Mouse (Mus musculus): ENCODE results near the gene Phex. TPM values are rescaled to one million over a fixed set of nuclear protein-coding genes. Genes with fewer than 3 reads are reported as not detected.

Gene Phex
- polyA plus RNA-seq, 1 experiment = not detected

DNA sequence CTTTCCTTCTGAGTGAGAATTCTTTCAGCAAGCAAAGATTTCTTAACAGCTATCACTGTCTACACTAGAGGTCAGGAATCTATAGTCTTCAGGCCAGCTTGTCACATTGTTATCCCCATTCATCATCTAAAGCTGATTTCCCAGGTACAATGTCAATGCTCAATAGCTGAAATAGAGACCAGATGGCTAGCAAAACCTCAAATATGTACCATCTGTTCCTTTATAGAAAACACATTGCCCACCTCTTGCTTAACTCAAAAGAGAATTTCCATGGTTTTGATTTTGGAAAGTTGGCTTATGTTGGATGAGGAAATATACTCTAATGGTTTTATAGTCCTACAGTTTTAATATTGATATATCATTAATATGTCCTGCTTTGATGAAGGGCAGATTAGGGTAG, 45.9 kb downstream of the Phex start:
- Histone ChIP-seq H3K27me3 (ENCODE audit: control insufficient read depth, insufficient read depth, low read length) (no peaks in the 10 kb centered on the region), H3K36me3 (ENCODE audit: control insufficient read depth, insufficient read depth, low read length) (no peaks in the 10 kb centered on the region), H3K27ac (ENCODE audit: insufficient read depth, low read depth, low read length) (no peak overlapping the region), H3K4me3 (ENCODE audit: low read depth, low read length) (no peak overlapping the region), H3K4me1 (ENCODE audit: control insufficient read depth, insufficient read depth, insufficient read length, low read length) (no peaks in the 10 kb centered on the region)
- no peak for TF ChIP-seq CTCF (IDR thresholded peaks at IDR 0.05; ENCODE audit: extremely low read depth, insufficient read length, insufficient replicate concordance, low read depth, low read length)
- TF ChIP-seq POLR2A (IDR thresholded peaks at IDR 0.05; ENCODE audit: low read depth, low read length) = no peak

DNA sequence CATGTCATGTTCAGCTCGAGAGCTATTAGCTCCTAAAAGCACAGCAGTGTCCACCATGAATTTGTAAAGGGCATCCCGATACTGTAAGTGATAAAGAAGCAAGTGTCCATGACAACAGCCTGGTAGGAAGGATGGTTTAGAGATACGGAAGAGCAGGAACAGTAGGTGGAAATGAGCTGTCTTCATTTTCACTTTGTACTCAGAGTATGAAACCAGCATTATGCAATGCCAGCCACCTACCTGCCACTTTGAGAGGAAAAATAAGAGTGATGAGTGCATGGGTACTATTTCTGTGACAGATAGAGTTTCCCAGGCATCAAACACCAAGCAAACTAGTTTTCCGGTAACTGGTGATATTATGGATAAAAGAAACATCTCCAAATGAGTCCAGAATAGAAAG, 59.6 kb downstream of the Phex start:
- Histone ChIP-seq H3K4me1 (ENCODE audit: control insufficient read depth, insufficient read depth, insufficient read length, low read length) (no peaks in the 10 kb centered on the region), H3K27me3 (ENCODE audit: control insufficient read depth, insufficient read depth, low read length) (no peaks in the 10 kb centered on the region), H3K27ac (ENCODE audit: insufficient read depth, low read depth, low read length) (no peak overlapping the region), H3K36me3 (ENCODE audit: control insufficient read depth, insufficient read depth, low read length) (no peaks in the 10 kb centered on the region), H3K4me3 (ENCODE audit: low read depth, low read length) (no peak overlapping the region)
- no peak for TF ChIP-seq CTCF (IDR thresholded peaks at IDR 0.05; ENCODE audit: extremely low read depth, insufficient read length, insufficient replicate concordance, low read depth, low read length)
- no peak for TF ChIP-seq POLR2A (IDR thresholded peaks at IDR 0.05; ENCODE audit: low read depth, low read length)
- WGBS = 83% methylated on average over 4 of the region's 4 CpGs

DNA sequence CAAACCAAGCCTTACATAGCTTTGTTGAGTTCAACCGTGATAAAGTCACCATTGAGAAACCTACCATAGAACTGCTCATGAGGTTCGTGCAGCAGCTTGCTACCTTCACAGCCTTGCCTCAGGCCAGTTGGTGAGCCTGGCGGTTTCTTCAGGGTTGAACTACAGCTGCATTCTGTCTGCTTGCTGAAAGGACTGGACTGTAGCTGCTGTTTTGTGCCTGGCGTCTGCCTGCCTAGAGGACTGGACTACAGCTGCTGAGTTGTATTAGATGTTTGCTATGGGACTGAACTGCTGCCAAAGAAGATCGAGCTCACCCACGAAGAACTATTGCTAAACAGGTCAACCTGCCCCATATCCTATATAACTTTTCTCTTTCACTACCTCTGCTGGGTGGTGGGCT, 68.9 kb downstream of the Phex start:
- H3K27ac ChIP-seq (ENCODE audit: insufficient read depth, low read depth, low read length) = no peak overlapping the region
- no peak overlapping the region for H3K4me3 ChIP-seq (ENCODE audit: low read depth, low read length)
- no peaks in the 10 kb centered on the region for H3K4me1 ChIP-seq (ENCODE audit: control insufficient read depth, insufficient read depth, insufficient read length, low read length)
- TF ChIP-seq POLR2A (IDR thresholded peaks at IDR 0.05; ENCODE audit: low read depth, low read length) (no peak), CTCF (IDR thresholded peaks at IDR 0.05; ENCODE audit: extremely low read depth, insufficient read length, insufficient replicate concordance, low read depth, low read length) (no peak)
- WGBS = 78% methylated on average over 6 of the region's 6 CpGs
- H3K36me3 ChIP-seq (ENCODE audit: control insufficient read depth, insufficient read depth, low read length) = no peaks in the 10 kb centered on the region
- no peaks in the 10 kb centered on the region for H3K27me3 ChIP-seq (ENCODE audit: control insufficient read depth, insufficient read depth, low read length)

DNA sequence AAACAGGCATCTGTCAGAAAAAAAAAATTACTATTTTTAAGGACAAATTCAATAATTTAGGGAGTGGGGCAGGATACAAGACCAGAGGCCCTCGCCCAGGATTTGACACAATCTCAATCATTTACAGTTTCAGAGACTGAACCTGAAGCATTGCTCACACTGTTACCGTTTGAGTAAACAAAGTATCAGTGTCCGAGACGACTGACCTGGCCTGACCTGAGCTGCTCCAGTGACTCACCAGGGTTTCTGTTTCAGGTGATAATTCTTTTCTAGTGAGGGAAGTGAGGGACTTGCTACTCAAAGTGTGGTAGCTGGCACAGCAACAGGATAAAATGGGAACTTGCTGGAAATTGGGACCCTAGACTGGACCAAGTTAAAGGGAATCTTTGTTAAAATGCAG, 80.4 kb downstream of the Phex start:
- H3K4me1 ChIP-seq (ENCODE audit: control insufficient read depth, insufficient read depth, insufficient read length, low read length) = no peaks in the 10 kb centered on the region
- TF ChIP-seq POLR2A (IDR thresholded peaks at IDR 0.05; ENCODE audit: low read depth, low read length) = no peak
- no peak for TF ChIP-seq CTCF (IDR thresholded peaks at IDR 0.05; ENCODE audit: extremely low read depth, insufficient read length, insufficient replicate concordance, low read depth, low read length)
- WGBS = 32% methylated on average over 4 of the region's 4 CpGs
- no peaks in the 10 kb centered on the region for H3K36me3 ChIP-seq (ENCODE audit: control insufficient read depth, insufficient read depth, low read length)
- H3K4me3 ChIP-seq (ENCODE audit: low read depth, low read length) = no peak overlapping the region
- H3K27ac ChIP-seq (ENCODE audit: insufficient read depth, low read depth, low read length) = no peak overlapping the region
- no peaks in the 10 kb centered on the region for H3K27me3 ChIP-seq (ENCODE audit: control insufficient read depth, insufficient read depth, low read length)

DNA sequence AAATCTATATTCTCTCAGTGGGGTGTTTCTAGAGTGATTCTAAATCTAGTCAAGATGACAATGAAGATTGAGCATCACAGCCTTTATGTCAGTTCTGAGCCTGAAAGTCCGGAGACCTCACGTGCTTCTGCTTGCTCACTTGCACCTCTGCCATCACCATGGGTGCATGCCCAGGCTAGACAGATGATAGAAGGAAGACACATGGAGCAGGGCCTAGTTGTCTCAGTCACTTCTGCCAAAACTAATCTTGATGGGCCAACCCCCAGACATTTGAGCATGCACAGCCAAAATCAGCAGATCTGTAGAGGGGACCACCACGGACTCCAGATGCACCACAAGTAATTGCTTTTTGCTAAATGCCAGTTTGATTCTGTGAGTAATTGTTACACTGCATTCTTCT, 85.3 kb downstream of the Phex start:
- WGBS = 78% methylated on average over 3 of the region's 3 CpGs
- Histone ChIP-seq H3K4me3 (ENCODE audit: low read depth, low read length) (no peak overlapping the region), H3K27ac (ENCODE audit: insufficient read depth, low read depth, low read length) (no peak overlapping the region), H3K27me3 (ENCODE audit: control insufficient read depth, insufficient read depth, low read length) (no peaks in the 10 kb centered on the region), H3K36me3 (ENCODE audit: control insufficient read depth, insufficient read depth, low read length) (no peaks in the 10 kb centered on the region), H3K4me1 (ENCODE audit: control insufficient read depth, insufficient read depth, insufficient read length, low read length) (no peaks in the 10 kb centered on the region)
- no peak for TF ChIP-seq CTCF (IDR thresholded peaks at IDR 0.05; ENCODE audit: extremely low read depth, insufficient read length, insufficient replicate concordance, low read depth, low read length)
- TF ChIP-seq POLR2A (IDR thresholded peaks at IDR 0.05; ENCODE audit: low read depth, low read length) = no peak

DNA sequence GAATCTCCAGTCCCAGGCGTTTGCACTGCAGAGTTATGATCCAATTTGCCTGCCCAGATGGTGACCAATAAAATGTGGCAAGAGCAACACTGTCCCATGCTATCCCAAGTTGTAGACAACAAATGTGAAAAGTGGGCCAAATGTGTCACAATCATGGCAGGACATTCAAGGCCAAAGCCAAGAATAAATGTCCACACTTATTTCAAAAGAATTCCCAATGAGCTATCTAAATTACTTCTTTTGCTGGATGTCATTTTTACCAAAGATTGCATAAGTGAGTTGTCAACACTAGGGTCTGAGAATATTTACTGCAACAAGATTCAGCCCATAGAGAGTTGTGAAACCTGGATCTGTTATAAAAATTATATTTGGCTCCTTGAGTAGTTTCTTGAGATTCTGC, 86.7 kb downstream of the Phex start:
- H3K4me1 ChIP-seq (ENCODE audit: control insufficient read depth, insufficient read depth, insufficient read length, low read length) = no peaks in the 10 kb centered on the region
- no peak overlapping the region for H3K27ac ChIP-seq (ENCODE audit: insufficient read depth, low read depth, low read length)
- no peaks in the 10 kb centered on the region for H3K27me3 ChIP-seq (ENCODE audit: control insufficient read depth, insufficient read depth, low read length)
- 38% methylated on average over 1 of the region's 1 CpGs for WGBS
- TF ChIP-seq CTCF (IDR thresholded peaks at IDR 0.05; ENCODE audit: extremely low read depth, insufficient read length, insufficient replicate concordance, low read depth, low read length) (no peak), POLR2A (IDR thresholded peaks at IDR 0.05; ENCODE audit: low read depth, low read length) (no peak)
- H3K36me3 ChIP-seq (ENCODE audit: control insufficient read depth, insufficient read depth, low read length) = no peaks in the 10 kb centered on the region
- H3K4me3 ChIP-seq (ENCODE audit: low read depth, low read length) = no peak overlapping the region

DNA sequence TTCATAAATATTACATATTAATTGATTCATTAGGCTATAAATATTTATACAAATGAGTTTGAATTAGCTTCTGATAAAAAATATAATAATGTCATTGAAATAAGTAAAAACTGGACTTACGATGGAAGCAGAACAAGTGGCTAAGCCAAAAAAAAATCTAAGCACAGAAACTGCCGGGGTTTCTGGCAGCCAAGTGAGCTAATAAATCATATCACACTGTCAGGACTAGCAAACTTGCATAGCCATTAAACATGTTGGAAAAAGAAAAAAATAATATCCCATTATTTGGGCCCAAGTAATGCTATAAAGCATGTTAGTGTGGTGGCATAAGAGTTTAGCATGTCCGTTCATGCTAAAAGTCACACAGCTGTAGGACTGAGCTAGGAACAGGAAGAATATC, 87.4 kb downstream of the Phex start:
- TF ChIP-seq POLR2A (IDR thresholded peaks at IDR 0.05; ENCODE audit: low read depth, low read length) (no peak), CTCF (IDR thresholded peaks at IDR 0.05; ENCODE audit: extremely low read depth, insufficient read length, insufficient replicate concordance, low read depth, low read length) (no peak)
- Histone ChIP-seq H3K4me1 (ENCODE audit: control insufficient read depth, insufficient read depth, insufficient read length, low read length) (no peaks in the 10 kb centered on the region), H3K27ac (ENCODE audit: insufficient read depth, low read depth, low read length) (no peak overlapping the region), H3K36me3 (ENCODE audit: control insufficient read depth, insufficient read depth, low read length) (no peaks in the 10 kb centered on the region), H3K4me3 (ENCODE audit: low read depth, low read length) (no peak overlapping the region), H3K27me3 (ENCODE audit: control insufficient read depth, insufficient read depth, low read length) (no peaks in the 10 kb centered on the region)
- WGBS = 74% methylated on average over 3 of the region's 3 CpGs

DNA sequence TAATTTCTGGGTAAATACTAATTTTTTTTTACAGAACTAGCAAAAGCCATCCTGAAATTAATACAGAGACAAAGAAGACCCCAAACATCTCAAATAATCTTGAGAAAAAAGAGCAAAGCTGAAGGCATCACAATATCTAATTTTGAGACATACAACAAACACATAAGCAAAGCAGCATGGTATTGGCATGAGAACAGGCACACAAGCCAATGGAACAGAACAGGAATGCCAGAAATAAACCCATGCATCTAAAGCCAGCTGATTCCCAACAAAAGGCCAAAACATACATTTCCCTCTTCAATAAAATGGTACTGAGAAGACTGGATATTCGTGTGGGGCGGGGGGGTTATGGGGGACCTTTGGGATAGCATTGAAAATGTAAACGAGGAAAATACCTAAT, 90.7 kb downstream of the Phex start:
- no peak overlapping the region for H3K4me3 ChIP-seq (ENCODE audit: low read depth, low read length)
- H3K27me3 ChIP-seq (ENCODE audit: control insufficient read depth, insufficient read depth, low read length) = no peaks in the 10 kb centered on the region
- no peak overlapping the region for H3K27ac ChIP-seq (ENCODE audit: insufficient read depth, low read depth, low read length)
- 73% methylated on average over 3 of the region's 3 CpGs for WGBS
- no peak for TF ChIP-seq POLR2A (IDR thresholded peaks at IDR 0.05; ENCODE audit: low read depth, low read length)
- no peaks in the 10 kb centered on the region for H3K4me1 ChIP-seq (ENCODE audit: control insufficient read depth, insufficient read depth, insufficient read length, low read length)
- no peaks in the 10 kb centered on the region for H3K36me3 ChIP-seq (ENCODE audit: control insufficient read depth, insufficient read depth, low read length)
